Mouse (Mus musculus): ENCODE measurements around the gene Hoxd3. TPM values are rescaled to one million over a fixed set of nuclear protein-coding genes. Genes with fewer than 3 reads are reported as not detected.

Hoxd3 gene
- polyA plus RNA-seq, 1 experiment from 2014 or later = 0.07 TPM

- no peak for ATAC-seq (ENCODE audit: low FRiP score)
- Histone ChIP-seq H3K9me3 (ENCODE audit: control insufficient read depth, low read length) (no peaks in the 10 kb centered on the region), H3K4me3 (ENCODE audit: low read depth, low read length) (no peak overlapping the region), H3K27me3 (ENCODE audit: control insufficient read depth, insufficient read depth, low read length) (peaks cover 97% of the 10 kb centered on the region), H3K9ac (ENCODE audit: low read length) (no peak overlapping the region), H3K4me1 (ENCODE audit: control insufficient read depth, insufficient read depth, low read length) (peaks cover 6% of the 10 kb centered on the region), H3K36me3 (ENCODE audit: control insufficient read depth, insufficient read depth, low read length) (no peaks in the 10 kb centered on the region), H3K4me2 (no peak overlapping the region), H3K27ac (ENCODE audit: low read depth, low read length) (no peak overlapping the region)
- WGBS = 1% methylated on average over 6 of the region's 6 CpGs
- peak; percentile 92 for DNase-seq (ENCODE audit: low spot score, missing footprints)
Observed at GRCm38 (mm10) chr2:74745540-74746297, 34.0 kb downstream of the Hoxd3 start.

DNA sequence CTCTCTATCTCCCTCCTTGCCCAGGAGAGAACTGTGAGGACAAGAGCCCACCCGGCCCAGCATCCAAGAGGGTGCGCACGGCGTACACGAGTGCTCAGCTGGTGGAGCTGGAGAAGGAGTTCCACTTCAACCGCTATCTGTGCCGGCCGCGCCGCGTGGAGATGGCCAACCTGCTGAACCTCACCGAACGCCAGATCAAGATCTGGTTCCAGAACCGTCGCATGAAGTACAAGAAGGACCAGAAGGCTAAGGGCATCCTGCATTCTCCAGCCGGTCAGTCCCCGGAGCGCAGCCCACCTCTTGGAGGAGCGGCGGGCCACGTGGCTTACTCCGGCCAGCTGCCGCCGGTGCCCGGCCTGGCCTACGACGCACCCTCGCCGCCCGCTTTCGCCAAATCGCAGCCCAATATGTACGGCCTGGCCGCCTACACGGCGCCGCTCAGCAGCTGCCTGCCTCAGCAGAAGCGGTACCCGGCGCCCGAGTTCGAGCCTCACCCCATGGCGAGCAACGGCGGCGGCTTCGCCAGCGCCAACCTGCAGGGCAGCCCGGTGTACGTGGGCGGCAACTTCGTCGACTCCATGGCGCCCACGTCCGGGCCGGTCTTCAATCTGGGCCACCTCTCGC is 34.7 kb downstream of the Hoxd3 start:
- H3K9me3 ChIP-seq (ENCODE audit: control insufficient read depth, low read length) = no peaks in the 10 kb centered on the region
- no peaks in the 10 kb centered on the region for H3K36me3 ChIP-seq (ENCODE audit: control insufficient read depth, insufficient read depth, low read length)
- under 1% methylated on average over 58 of the region's 58 CpGs for WGBS
- ATAC-seq (ENCODE audit: low FRiP score) = 0 out of 2 replicates have a peak, but pooled peaks have one; percentile 20
- peak; percentile 95 for DNase-seq (ENCODE audit: low spot score, missing footprints)
- H3K27ac ChIP-seq (ENCODE audit: low read depth, low read length) = no peak overlapping the region
- no peak overlapping the region for H3K4me2 ChIP-seq
- H3K9ac ChIP-seq (ENCODE audit: low read length) = no peak overlapping the region
- no peak overlapping the region for H3K4me3 ChIP-seq (ENCODE audit: low read depth, low read length)
- H3K4me1 ChIP-seq (ENCODE audit: control insufficient read depth, insufficient read depth, low read length) = peaks cover 6% of the 10 kb centered on the region
- H3K27me3 ChIP-seq (ENCODE audit: control insufficient read depth, insufficient read depth, low read length) = peaks cover 97% of the 10 kb centered on the region

DNA sequence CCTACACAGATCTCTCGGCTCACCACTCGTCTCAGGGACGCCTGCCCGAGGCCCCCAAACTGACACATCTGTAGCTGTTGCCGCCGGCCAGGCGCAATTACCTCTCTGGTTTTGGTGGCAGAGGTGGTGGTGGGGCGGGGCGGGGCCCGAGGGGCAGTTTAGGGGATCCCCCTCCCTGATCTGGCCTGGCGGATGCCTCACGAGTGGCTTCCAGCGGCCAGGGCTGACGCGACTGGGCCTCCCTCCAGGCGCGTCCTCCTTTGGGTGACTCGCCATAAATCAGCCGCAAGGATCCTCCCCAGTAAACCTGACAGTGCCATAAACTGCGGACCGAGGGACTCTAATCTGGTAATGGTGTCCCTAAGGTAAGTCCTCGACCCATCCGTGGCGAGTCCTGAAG is 35.3 kb downstream of the Hoxd3 start:
- Histone ChIP-seq H3K4me1 (ENCODE audit: control insufficient read depth, insufficient read depth, low read length) (peaks cover 6% of the 10 kb centered on the region), H3K9me3 (ENCODE audit: control insufficient read depth, low read length) (no peaks in the 10 kb centered on the region), H3K9ac (ENCODE audit: low read length) (no peak overlapping the region), H3K4me2 (no peak overlapping the region), H3K27me3 (ENCODE audit: control insufficient read depth, insufficient read depth, low read length) (peaks cover 97% of the 10 kb centered on the region), H3K4me3 (ENCODE audit: low read depth, low read length) (no peak overlapping the region), H3K36me3 (ENCODE audit: control insufficient read depth, insufficient read depth, low read length) (no peaks in the 10 kb centered on the region), H3K27ac (ENCODE audit: low read depth, low read length) (no peak overlapping the region)
- under 1% methylated on average over 24 of the region's 24 CpGs for WGBS
- DNase-seq (ENCODE audit: low spot score, missing footprints) (peak; percentile 93), ATAC-seq (ENCODE audit: low FRiP score) (no peak)

DNA sequence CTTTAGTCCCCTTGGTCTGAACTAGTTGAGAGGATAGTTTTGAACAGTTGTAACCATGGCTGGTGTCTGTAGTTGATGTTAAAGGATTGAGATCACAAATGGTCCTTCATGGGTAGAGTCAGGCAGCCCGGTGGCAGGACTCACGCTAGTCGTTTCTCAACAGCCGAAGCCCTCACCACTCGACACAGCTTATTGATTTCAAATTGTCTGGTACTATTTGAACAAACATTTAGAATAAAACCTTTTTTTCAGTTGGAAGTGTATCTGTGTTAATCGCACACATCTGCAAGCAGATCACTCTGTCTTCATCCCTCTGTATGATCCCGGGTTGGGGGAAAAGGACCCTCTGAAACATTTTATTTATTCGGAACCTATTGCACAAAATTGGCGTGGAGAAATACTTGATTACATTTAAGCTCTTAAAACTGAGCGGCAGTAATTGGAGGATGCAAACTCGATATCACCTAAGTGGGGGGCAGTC is 36.0 kb downstream of the Hoxd3 start:
- DNase-seq (ENCODE audit: low spot score, missing footprints) (peak; percentile 94), ATAC-seq (ENCODE audit: low FRiP score) (no peak)
- no peak overlapping the region for H3K27ac ChIP-seq (ENCODE audit: low read depth, low read length)
- H3K36me3 ChIP-seq (ENCODE audit: control insufficient read depth, insufficient read depth, low read length) = no peaks in the 10 kb centered on the region
- peaks cover 97% of the 10 kb centered on the region for H3K27me3 ChIP-seq (ENCODE audit: control insufficient read depth, insufficient read depth, low read length)
- H3K9me3 ChIP-seq (ENCODE audit: control insufficient read depth, low read length) = no peaks in the 10 kb centered on the region
- H3K4me1 ChIP-seq (ENCODE audit: control insufficient read depth, insufficient read depth, low read length) = peaks cover 9% of the 10 kb centered on the region
- H3K9ac ChIP-seq (ENCODE audit: low read length) = no peak overlapping the region
- H3K4me2 ChIP-seq = no peak overlapping the region
- H3K4me3 ChIP-seq (ENCODE audit: low read depth, low read length) = no peak overlapping the region
- 3% methylated on average over 11 of the region's 11 CpGs for WGBS

DNA sequence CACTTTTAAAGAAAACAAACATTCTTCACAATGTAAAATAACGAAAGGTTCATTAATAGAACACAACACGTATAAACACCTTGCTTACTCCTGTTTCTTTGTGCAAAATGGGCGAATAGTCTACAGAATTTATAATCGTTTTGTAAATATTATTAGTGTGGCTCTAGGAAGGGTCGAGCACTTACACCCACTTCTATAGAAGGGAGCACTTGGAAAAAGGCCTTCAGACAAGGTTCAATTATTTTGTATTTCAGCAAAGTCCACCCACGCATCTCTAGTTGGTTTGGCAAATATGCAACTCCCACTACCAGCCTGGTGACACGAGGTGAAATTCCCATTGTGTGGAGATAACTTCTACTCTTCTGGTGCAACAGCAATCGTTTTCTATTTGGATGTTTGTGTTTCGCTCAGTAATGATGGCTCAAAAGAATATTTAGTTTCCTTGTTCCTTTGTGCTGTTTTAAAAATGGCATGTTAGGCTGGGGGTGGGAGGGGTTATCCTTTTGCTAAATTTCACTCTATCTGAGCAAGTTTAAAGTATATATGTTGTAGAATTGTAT is 36.8 kb downstream of the Hoxd3 start:
- no peak overlapping the region for H3K4me2 ChIP-seq
- ATAC-seq (ENCODE audit: low FRiP score) = no peak
- no peaks in the 10 kb centered on the region for H3K9me3 ChIP-seq (ENCODE audit: control insufficient read depth, low read length)
- H3K9ac ChIP-seq (ENCODE audit: low read length) = no peak overlapping the region
- peaks cover 9% of the 10 kb centered on the region for H3K4me1 ChIP-seq (ENCODE audit: control insufficient read depth, insufficient read depth, low read length)
- H3K27ac ChIP-seq (ENCODE audit: low read depth, low read length) = no peak overlapping the region
- DNase-seq (ENCODE audit: low spot score, missing footprints) = peak; percentile 95
- H3K27me3 ChIP-seq (ENCODE audit: control insufficient read depth, insufficient read depth, low read length) = peaks cover 98% of the 10 kb centered on the region
- 3% methylated on average over 9 of the region's 9 CpGs for WGBS
- H3K36me3 ChIP-seq (ENCODE audit: control insufficient read depth, insufficient read depth, low read length) = no peaks in the 10 kb centered on the region
- no peak overlapping the region for H3K4me3 ChIP-seq (ENCODE audit: low read depth, low read length)

DNA sequence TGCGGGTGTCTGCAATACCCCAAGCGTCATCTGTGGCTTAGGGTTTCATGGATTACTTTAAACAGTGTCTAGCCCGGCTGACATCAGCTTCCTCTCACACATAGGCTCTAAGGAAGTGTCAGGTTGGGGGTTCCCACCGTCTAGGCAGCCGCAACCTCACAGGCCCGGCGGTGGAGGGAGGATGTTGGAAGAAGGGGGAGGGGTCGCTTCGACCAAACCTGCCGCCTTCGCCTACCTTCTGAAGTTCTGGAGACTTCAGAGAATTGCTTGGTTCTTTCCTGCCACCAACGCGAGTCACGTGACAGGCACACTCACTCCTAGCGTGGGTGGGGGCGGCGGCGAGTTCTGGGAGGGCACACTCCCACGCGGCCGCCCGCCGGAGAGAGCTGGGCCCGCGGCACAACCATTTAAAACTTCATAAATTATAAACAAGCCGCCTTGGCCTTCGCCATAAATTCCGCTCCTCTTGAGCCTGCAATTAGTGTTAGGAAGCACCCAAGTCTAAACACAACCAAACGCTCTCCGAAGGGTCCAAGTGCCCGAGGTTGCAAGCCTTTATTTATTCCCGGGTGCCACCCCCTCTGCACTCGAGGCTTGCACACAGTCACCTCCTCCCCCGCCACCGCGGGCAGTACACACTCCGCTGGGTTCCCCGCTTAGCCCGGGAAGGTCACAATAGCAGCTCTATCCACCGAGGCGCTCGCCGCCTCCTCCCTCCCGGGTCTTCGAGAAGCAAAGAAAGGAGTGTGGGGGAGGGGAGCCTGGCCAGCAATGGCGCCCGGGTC is 37.8 kb downstream of the Hoxd3 start:
- peak overlapping the region; percentile 9 for H3K4me3 ChIP-seq (ENCODE audit: low read depth, low read length)
- H3K36me3 ChIP-seq (ENCODE audit: control insufficient read depth, insufficient read depth, low read length) = no peaks in the 10 kb centered on the region
- peak overlapping the region; percentile 42 for H3K4me2 ChIP-seq
- DNase-seq (ENCODE audit: low spot score, missing footprints) (peak; percentile 97), ATAC-seq (ENCODE audit: low FRiP score) (peak; percentile 89)
- H3K27me3 ChIP-seq (ENCODE audit: control insufficient read depth, insufficient read depth, low read length) = peaks cover 98% of the 10 kb centered on the region
- H3K9ac ChIP-seq (ENCODE audit: low read length) = peak overlapping the region; percentile 27
- H3K27ac ChIP-seq (ENCODE audit: low read depth, low read length) = no peak overlapping the region
- H3K9me3 ChIP-seq (ENCODE audit: control insufficient read depth, low read length) = no peaks in the 10 kb centered on the region
- 1% methylated on average over 47 of the region's 47 CpGs for WGBS
- peaks cover 9% of the 10 kb centered on the region for H3K4me1 ChIP-seq (ENCODE audit: control insufficient read depth, insufficient read depth, low read length)

DNA sequence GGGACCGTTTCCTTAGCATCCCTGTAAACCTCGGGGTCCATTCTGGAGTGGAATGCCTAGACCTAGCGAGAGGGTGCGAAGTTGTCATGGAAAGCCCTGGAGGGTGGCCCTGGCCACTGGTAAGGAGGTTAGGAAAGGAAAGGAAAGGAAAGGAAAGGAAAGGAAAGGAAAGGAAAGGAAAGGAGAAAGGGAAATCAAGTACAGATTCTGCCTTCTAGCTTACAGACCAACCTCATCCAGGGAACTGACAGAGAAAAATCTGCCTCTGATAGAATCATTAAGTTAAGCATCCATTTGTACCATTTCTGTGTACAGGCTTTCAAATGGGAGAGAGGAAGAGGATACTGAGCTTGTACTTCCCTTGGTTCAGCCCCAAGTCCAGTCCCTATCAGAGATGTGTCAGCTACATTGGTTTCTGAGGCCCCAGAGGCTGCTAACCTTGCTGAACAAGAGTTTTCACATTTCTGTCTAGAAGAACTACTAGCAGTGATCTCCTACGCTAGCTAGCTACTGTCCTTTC is 39.1 kb downstream of the Hoxd3 start:
- Histone ChIP-seq H3K9ac (ENCODE audit: low read length) (no peak overlapping the region), H3K27ac (ENCODE audit: low read depth, low read length) (no peak overlapping the region), H3K9me3 (ENCODE audit: control insufficient read depth, low read length) (no peaks in the 10 kb centered on the region), H3K27me3 (ENCODE audit: control insufficient read depth, insufficient read depth, low read length) (peaks cover 93% of the 10 kb centered on the region), H3K4me1 (ENCODE audit: control insufficient read depth, insufficient read depth, low read length) (peaks cover 9% of the 10 kb centered on the region), H3K4me2 (no peak overlapping the region), H3K4me3 (ENCODE audit: low read depth, low read length) (no peak overlapping the region), H3K36me3 (ENCODE audit: control insufficient read depth, insufficient read depth, low read length) (no peaks in the 10 kb centered on the region)
- 6% methylated on average over 5 of the region's 5 CpGs for WGBS
- DNase-seq (ENCODE audit: low spot score, missing footprints) = peak; percentile 93
- ATAC-seq (ENCODE audit: low FRiP score) = no peak

GRCm38 (mm10) chr2:74751861-74752260 is 40.1 kb downstream of the Hoxd3 start:
- Histone ChIP-seq H3K36me3 (ENCODE audit: control insufficient read depth, insufficient read depth, low read length) (no peaks in the 10 kb centered on the region), H3K9me3 (ENCODE audit: control insufficient read depth, low read length) (no peaks in the 10 kb centered on the region), H3K4me3 (ENCODE audit: low read depth, low read length) (no peak overlapping the region), H3K9ac (ENCODE audit: low read length) (no peak overlapping the region), H3K27me3 (ENCODE audit: control insufficient read depth, insufficient read depth, low read length) (peaks cover 91% of the 10 kb centered on the region), H3K4me1 (ENCODE audit: control insufficient read depth, insufficient read depth, low read length) (peaks cover 9% of the 10 kb centered on the region), H3K27ac (ENCODE audit: low read depth, low read length) (no peak overlapping the region), H3K4me2 (no peak overlapping the region)
- 67% methylated on average over 1 of the region's 1 CpGs for WGBS
- DNase-seq (ENCODE audit: low spot score, missing footprints) (peak; percentile 91), ATAC-seq (ENCODE audit: low FRiP score) (no peak)
